Mouse (Mus musculus): ENCODE results near the gene Mta1.

GRCm38 (mm10) chr12:113133260-113133659 lies 35.2 kb downstream of the Mta1 start:
- TF ChIP-seq CTCF (IDR thresholded peaks at IDR 0.05; ENCODE audit: control insufficient read depth, insufficient read depth, low read length) (no peak), POLR2A (IDR thresholded peaks at IDR 0.05; ENCODE audit: borderline replicate concordance, control insufficient read depth, low read depth, low read length) (no peak)

All from bone marrow, adult 2 months (tissue).